Mouse (Mus musculus) cortical plate, adult 2 months (tissue): ENCODE results near the gene Sox14. TPM values are rescaled to one million over a fixed set of nuclear protein-coding genes. Genes with fewer than 3 reads are reported as not detected.

Experiments used
- H3K27ac ChIP-seq: fragments of 200-500 bp; 2 replicates; pipeline ENCODE4 v1.5.1; 2012; ENCODE audit warnings: low read length, control low read depth, inconsistent platforms; ENCODE audit not compliant: insufficient read depth
- H3K4me1 ChIP-seq: fragments of 200-500 bp; 2 replicates; pipeline ENCODE4 v1.6.1; 2011; ENCODE audit warnings: low read length; ENCODE audit not compliant: control insufficient read depth, insufficient read depth
- H3K4me3 ChIP-seq: fragments of 200-500 bp; 2 replicates; pipeline ENCODE4 v1.5.1; 2011; ENCODE audit warnings: mild to moderate bottlenecking, low read length, control low read depth; ENCODE audit not compliant: insufficient read depth
- CTCF ChIP-seq: fragments of 200-500 bp; IDR thresholded peaks from 2 replicates; pipeline ENCODE4 v1.5.1; 2011; ENCODE audit warnings: mild to moderate bottlenecking, control low read depth, low read length; ENCODE audit not compliant: insufficient read depth; ENCODE audit errors: extremely low read depth
- POLR2A ChIP-seq: fragments of 200-500 bp; IDR thresholded peaks from 2 replicates; pipeline ENCODE4 v1.6.1; 2011; ENCODE audit warnings: mild to moderate bottlenecking, low read length, control low read depth; ENCODE audit not compliant: insufficient read depth; ENCODE audit errors: extremely low read depth
- polyA plus RNA-seq: library from polyadenylated mRNA; depleted of rRNA; stranded (reverse); fragments of >200 nt; gene quantifications from 2 replicates; pipeline ENCODE4 v1.2.3, GENCODE M21; 2012

Gene Sox14
- polyA plus RNA-seq, 1 experiment = not detected

GRCm38 (mm10) chr9:99872204-99873115 lies 3.5 kb downstream of the Sox14 start:
- TF ChIP-seq POLR2A (no peak), CTCF (no peak)
- no peaks in the 10 kb centered on the region for H3K4me1 ChIP-seq
- H3K4me3 ChIP-seq = no peak overlapping the region
- H3K27ac ChIP-seq = no peak overlapping the region

DNA sequence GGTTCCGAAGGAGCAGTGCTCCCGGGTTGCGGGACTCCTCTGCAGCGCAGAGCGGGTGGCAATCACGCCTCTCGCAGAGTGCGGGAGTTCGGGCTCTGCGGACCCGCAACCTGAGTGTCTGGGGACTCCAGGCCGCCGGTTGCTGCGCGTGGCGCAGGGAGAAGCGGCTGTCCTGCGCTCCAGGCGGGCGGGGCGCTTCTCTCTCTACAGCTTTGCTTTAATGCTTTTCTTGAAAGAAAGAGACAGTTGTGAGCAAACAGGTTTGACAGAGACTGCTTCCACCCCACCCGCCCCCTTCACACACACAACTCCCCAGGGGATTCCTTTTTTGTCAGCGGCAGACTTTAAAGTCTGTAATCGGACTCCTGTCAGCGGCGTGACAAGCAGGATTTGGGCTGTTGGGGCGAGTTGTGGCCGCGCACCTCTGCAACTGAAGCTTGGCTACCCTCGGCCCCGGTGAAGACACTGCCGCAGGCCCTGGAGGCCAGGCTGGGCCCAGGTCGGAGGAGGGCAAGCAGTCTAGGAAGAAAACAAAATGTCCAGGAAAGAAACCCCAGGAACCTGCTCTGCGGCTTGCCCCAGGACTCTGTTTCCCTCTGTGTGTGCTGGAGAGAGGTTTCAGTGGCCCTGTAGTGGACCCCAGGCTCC lies 4.3 kb downstream of the Sox14 start:
- Histone ChIP-seq H3K4me1 (no peaks in the 10 kb centered on the region), H3K27ac (no peak overlapping the region), H3K4me3 (no peak overlapping the region)
- TF ChIP-seq CTCF (no peak), POLR2A (no peak)

DNA sequence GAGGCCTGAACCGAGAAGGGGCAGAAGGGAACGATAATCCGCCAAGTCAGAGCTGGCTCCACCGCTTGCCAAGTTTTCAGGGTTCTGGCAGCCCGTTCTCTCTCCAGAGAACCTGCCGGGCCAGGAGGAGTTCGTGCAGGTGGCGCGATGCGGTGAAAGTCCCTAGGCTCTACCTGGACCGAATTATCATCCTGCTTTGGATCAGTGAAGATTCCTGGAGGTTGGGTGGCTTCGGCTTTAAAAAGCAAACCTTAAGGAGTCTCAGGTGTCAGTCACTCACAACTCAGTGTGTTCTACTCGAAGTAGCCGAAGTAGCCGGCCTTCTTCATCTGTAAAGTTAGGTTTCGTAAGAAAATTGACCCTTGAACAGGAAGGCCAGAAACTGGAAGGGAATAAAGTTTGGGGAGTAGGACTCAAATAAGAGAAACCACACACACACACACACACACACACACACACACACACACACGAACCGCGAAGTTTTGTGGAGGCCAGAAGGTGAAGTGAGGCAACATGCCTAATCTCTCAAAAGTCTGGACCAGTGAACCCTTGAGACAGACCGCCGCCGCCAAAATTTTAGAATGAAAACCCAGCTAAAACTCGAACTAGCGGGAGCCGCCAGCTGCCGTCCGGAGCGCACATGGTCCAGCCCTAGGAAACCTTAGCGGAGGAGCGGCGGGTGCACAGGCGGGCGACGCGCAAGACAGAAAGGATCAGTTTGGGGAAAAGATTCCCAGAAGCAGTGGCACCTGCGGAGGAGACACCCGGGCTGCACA lies 5.0 kb downstream of the Sox14 start:
- H3K4me3 ChIP-seq = no peak overlapping the region
- H3K27ac ChIP-seq = no peak overlapping the region
- H3K4me1 ChIP-seq = no peaks in the 10 kb centered on the region
- TF ChIP-seq POLR2A (no peak), CTCF (no peak)

- H3K27ac ChIP-seq = no peak overlapping the region
- TF ChIP-seq POLR2A = no peak
- no peak for TF ChIP-seq CTCF
- H3K4me3 ChIP-seq = no peak overlapping the region
- no peaks in the 10 kb centered on the region for H3K4me1 ChIP-seq
These were observed 5.8 kb downstream of the Sox14 start for GRCm38 (mm10) chr9:99869936-99870779.

- Histone ChIP-seq H3K4me1 (no peaks in the 10 kb centered on the region), H3K4me3 (no peak overlapping the region), H3K27ac (no peak overlapping the region)
- no peak for TF ChIP-seq POLR2A
- no peak for TF ChIP-seq CTCF
These were observed 6.7 kb downstream of the Sox14 start for GRCm38 (mm10) chr9:99869275-99869674.

DNA sequence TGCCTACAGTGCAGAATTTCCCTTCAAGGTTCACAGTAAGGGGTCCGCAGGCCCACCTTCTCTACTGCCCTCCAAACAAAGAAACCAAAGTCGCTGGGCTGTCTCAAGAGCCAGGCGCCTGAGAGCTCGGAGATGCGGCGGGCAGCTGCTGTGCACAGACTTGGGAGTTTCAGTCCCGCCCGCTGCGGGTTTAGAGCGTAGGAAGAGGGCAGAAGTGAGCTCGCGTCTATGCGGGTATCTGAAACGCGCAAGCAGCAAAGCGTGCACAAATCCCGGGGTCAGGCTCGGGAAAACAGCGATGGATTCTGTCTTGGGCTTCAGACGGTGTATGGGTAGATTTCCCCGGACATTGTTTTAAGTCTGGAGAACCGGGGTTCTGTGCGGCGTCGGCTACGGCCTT lies 7.4 kb downstream of the Sox14 start:
- H3K27ac ChIP-seq = no peak overlapping the region
- no peak for TF ChIP-seq CTCF
- TF ChIP-seq POLR2A = no peak
- no peak overlapping the region for H3K4me3 ChIP-seq
- no peaks in the 10 kb centered on the region for H3K4me1 ChIP-seq

DNA sequence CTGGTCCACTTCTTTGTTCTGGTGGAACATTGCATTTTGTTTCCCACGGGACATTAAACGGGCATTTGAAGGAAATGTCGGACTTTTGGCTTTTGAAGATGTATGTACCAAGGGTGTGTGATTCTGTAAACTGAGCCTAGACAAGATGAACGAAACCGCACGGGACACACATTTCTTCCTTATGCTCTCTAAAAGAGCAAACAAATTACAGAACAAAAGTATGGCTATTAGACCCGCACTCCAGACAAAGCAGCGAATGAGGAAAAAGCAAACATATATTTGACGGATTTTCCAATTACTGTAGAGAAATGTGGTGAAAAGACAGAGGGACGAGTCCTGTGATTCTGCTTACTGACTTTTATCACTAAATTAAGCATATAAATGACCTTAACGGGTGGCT lies 7.9 kb downstream of the Sox14 start:
- Histone ChIP-seq H3K27ac (no peak overlapping the region), H3K4me1 (no peaks in the 10 kb centered on the region), H3K4me3 (no peak overlapping the region)
- TF ChIP-seq POLR2A = no peak
- TF ChIP-seq CTCF = no peak

DNA sequence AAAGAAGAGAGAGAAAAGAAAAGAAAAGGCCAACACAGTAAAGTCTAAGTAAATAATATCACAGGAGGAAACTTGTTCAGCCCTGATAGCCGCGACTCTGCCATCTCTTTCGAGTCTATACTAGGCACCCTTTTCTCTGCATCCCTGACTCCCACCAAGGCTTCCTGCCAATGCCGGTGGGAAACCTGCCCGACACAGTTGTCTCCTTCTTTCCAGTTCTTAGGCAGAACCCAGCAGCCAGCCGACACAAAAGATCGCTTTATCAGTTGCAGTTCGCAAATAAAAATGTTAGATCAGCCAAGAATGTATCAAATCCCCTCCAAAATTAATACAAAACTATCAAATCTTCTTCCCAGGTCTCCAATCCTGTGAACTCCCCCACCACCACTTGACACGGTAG lies 13.0 kb downstream of the Sox14 start:
- no peaks in the 10 kb centered on the region for H3K4me1 ChIP-seq
- TF ChIP-seq CTCF (no peak), POLR2A (no peak)
- H3K27ac ChIP-seq = no peak overlapping the region
- no peak overlapping the region for H3K4me3 ChIP-seq

- no peak for TF ChIP-seq POLR2A
- H3K4me1 ChIP-seq = no peaks in the 10 kb centered on the region
- H3K4me3 ChIP-seq = no peak overlapping the region
- H3K27ac ChIP-seq = no peak overlapping the region
These were observed 21.5 kb downstream of the Sox14 start for GRCm38 (mm10) chr9:99854486-99854885.
